15 mouse cellular contexts compared by ENCODE assay signal in genomic region chr9:68620036-68620435, GRCm38 (mm10).
"Had no signal": no experiment of that assay in that cellular context is flagged by ENCODE, and none has a peak within 500 bp of the region (broad histone marks: within the 10 kb centered on the region; RNA-seq: fewer than 3 reads in every experiment).

No protein-coding gene starts in this region.

- H3K36me3 ChIP-seq: limb, embryonic 10.5 days; limb, embryonic 13.5 days had no signal

- H3K4me3 ChIP-seq: limb, embryonic 10.5 days; limb, embryonic 13.5 days had no signal

- H3K27me3 ChIP-seq: limb, embryonic 13.5 days had no signal

- H3K9me3 ChIP-seq: limb, embryonic 10.5 days; limb, embryonic 13.5 days had no signal

- H3K4me1 ChIP-seq: limb, embryonic 10.5 days; limb, embryonic 13.5 days had no signal

- H3K9ac ChIP-seq: limb, embryonic 13.5 days had no signal

- H3K27ac ChIP-seq: kidney, postnatal 0 days; limb, embryonic 10.5 days; limb, embryonic 13.5 days had no signal

- H3K4me2 ChIP-seq: limb, embryonic 13.5 days; midbrain, embryonic 11.5 days had no signal

- ATAC-seq: inflammation-experienced regulatory T-cells, adult 6 months; intestine, embryonic 16.5 days had no signal

- DNase-seq: kidney, adult 18-20 months; kidney, postnatal 25 days; layer of hippocampus, adult 9-11 months; lung, adult 2 months; lung, postnatal 14 days; lung, postnatal 4 days; midbrain, embryonic 14.5 days; thymus, adult 18-20 months; thymus, postnatal 36 days had no signal
